Mouse (Mus musculus) kidney, adult 10 weeks (tissue): ENCODE data around the gene Olfr1055. TPM values are rescaled to one million over a fixed set of nuclear protein-coding genes. Genes with fewer than 3 reads are reported as not detected.

Experiments
- polyA plus RNA-seq: library from polyadenylated mRNA; stranded (reverse); fragments of 350-450 nt; fragmentation: Illumina TruSeq; extraction: RNeasy Lipid Tissue Mini Kit (QIAGEN cat#74804); gene quantifications from one replicate; pipeline ENCODE4 v1.2.3, GENCODE M21; 2014; ENCODE audit warnings: low read depth, low replicate concordance

Gene Olfr1055
- polyA plus RNA-seq = not detected

GRCm38 (mm10) chr2:86350184-86350583, at the start of gene Olfr1055:
Gene Olfr1055, minus strand, starts transcription at chr2:86350284.

GRCm38 (mm10) chr2:86388461-86388860, 38.4 kb upstream of the Olfr1055 start, which contains the start of gene Olfr1058:
Gene Olfr1058, minus strand, starts transcription at chr2:86388561.

GRCm38 (mm10) chr2:86378293-86378692, 28.2 kb upstream of the Olfr1055 start, which contains the start of gene Olfr1057:
Gene Olfr1057, minus strand, starts transcription at chr2:86378393.

GRCm38 (mm10) chr2:86362369-86362768, 12.3 kb upstream of the Olfr1055 start, which contains the start of gene Olfr1056:
Gene Olfr1056, minus strand, starts transcription at chr2:86362469.

GRCm38 (mm10) chr2:86335333-86335732, 14.8 kb downstream of the Olfr1055 start, which contains the start of gene Olfr1054:
Gene Olfr1054, minus strand, starts transcription at chr2:86335433.

GRCm38 (mm10) chr2:86315184-86315583, 34.9 kb downstream of the Olfr1055 start, which contains the start of gene Olfr1053:
Gene Olfr1053, minus strand, starts transcription at chr2:86315284.

Other genes starting within 250 kb of the Olfr1055 start
- not detected for gene Olfr1039, start 214.4 kb downstream of the Olfr1055 start, polyA plus RNA-seq
- not detected for gene Olfr1040, start 203.6 kb downstream of the Olfr1055 start, polyA plus RNA-seq
- gene Olfr1042, start 188.4 kb downstream of the Olfr1055 start, polyA plus RNA-seq = not detected
- not detected for gene Olfr1043, start 182.8 kb downstream of the Olfr1055 start, polyA plus RNA-seq
- gene Olfr1044, start 172.5 kb downstream of the Olfr1055 start, polyA plus RNA-seq = not detected
- gene Olfr52, start 164.6 kb downstream of the Olfr1055 start, polyA plus RNA-seq = not detected
- gene Olfr1045, start 147.3 kb downstream of the Olfr1055 start, polyA plus RNA-seq = not detected
- gene Olfr1046, start 131.0 kb downstream of the Olfr1055 start, polyA plus RNA-seq = not detected
- gene Olfr1047, start 118.9 kb downstream of the Olfr1055 start, polyA plus RNA-seq = not detected
- gene Olfr1048, start 110.0 kb downstream of the Olfr1055 start, polyA plus RNA-seq = not detected
- not detected for gene Olfr1049, start 92.0 kb downstream of the Olfr1055 start, polyA plus RNA-seq
- not detected for gene Olfr1051, start 71.2 kb downstream of the Olfr1055 start, polyA plus RNA-seq
- gene Olfr1052, start 57.8 kb downstream of the Olfr1055 start, polyA plus RNA-seq = not detected
- not detected for gene Olfr1053, start 35.0 kb downstream of the Olfr1055 start, polyA plus RNA-seq
- not detected for gene Olfr1054, start 14.9 kb downstream of the Olfr1055 start, polyA plus RNA-seq
- not detected for gene Olfr1056, start 12.2 kb upstream of the Olfr1055 start, polyA plus RNA-seq
- gene Olfr1057, start 28.1 kb upstream of the Olfr1055 start, polyA plus RNA-seq = not detected
- not detected for gene Olfr1058, start 38.3 kb upstream of the Olfr1055 start, polyA plus RNA-seq
- gene Olfr1061, start 63.8 kb upstream of the Olfr1055 start, polyA plus RNA-seq = not detected
- gene Olfr1062, start 76.5 kb upstream of the Olfr1055 start, polyA plus RNA-seq = not detected
- not detected for gene Olfr1065, start 100.3 kb upstream of the Olfr1055 start, polyA plus RNA-seq
- gene Olfr1066, start 106.0 kb upstream of the Olfr1055 start, polyA plus RNA-seq = not detected
- not detected for gene Olfr228, start 137.1 kb upstream of the Olfr1055 start, polyA plus RNA-seq
- gene Olfr1076, start 158.2 kb upstream of the Olfr1055 start, polyA plus RNA-seq = not detected
- not detected for gene Olfr1079, start 192.2 kb upstream of the Olfr1055 start, polyA plus RNA-seq
- gene Olfr1080, start 208.0 kb upstream of the Olfr1055 start, polyA plus RNA-seq = not detected
- gene Olfr1082, start 248.7 kb upstream of the Olfr1055 start, polyA plus RNA-seq = not detected